Mouse (Mus musculus): ENCODE results near the gene Hdgfl2.
"Not testable (repeated sequence)": the region's sequence is repeated elsewhere in the genome, so short reads cannot be mapped to it uniquely, and the experiment has no call there.

DNA sequence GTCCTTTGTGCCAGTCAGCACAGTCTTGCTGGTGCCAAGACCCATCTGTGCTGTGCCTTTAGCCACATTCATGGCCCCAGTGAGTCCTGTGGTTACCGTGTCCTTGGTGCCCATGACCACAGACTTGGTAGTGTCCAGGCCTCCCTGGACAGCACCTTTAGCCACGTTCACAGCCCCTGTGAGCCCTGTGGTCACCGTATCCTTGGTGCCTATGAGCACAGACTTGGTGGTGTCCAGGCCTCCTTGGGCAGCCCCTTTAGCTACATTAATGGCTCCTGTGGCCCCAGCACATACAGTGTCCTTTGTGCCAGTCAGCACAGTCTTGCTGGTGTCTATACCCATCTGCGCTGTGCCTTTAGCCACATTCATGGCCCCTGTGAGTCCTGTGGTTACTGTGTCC is 27.0 kb downstream of the Hdgfl2 start:
- TF ChIP-seq CTCF (IDR thresholded peaks at IDR 0.05; ENCODE audit: borderline replicate concordance, control insufficient read depth, extremely low read depth, insufficient read depth, low read length, poor library complexity); POLR2A (IDR thresholded peaks at IDR 0.05; ENCODE audit: control insufficient read depth, extremely low read depth, insufficient read depth, low read length, poor library complexity): not testable (repeated sequence)

All from thymus, adult 2 months (tissue).